Mouse (Mus musculus) thymus, postnatal 36 days (tissue): ENCODE data around the gene Serpinb7.

Experiments
- DNase-seq, 2 experiments: peaks; one replicate each; pipeline ENCODE4 v3.0.0; 2022; ENCODE audit warnings: mixed read lengths in 2 of 2

The Serpinb7 gene

GRCm38 (mm10) chr1:107502025-107502424, 102.6 kb downstream of the Serpinb7 start:
- no peak for DNase-seq
